21 mouse cellular contexts compared by ENCODE assay signal in genomic region chr15:92327111-92327510, GRCm38 (mm10).
A peak's percentile ranks its signal among the peaks of the same experiment; 100 is the strongest.
DNase-seq lines count a peak whose midpoint lies in the region; ATAC-seq lines count a peak whose summit lies in the region.
"Had no signal": no experiment of that assay in that cellular context is flagged by ENCODE, and none has a peak within 500 bp of the region (broad histone marks: within the 10 kb centered on the region; RNA-seq: fewer than 3 reads in every experiment).

No protein-coding gene starts in this region.

- no peaks in the 10 kb centered on the region for H3K36me3 ChIP-seq in heart, embryonic 10.5 days
- no peaks in the 10 kb centered on the region for H3K36me3 ChIP-seq in heart, embryonic 14.5 days (ENCODE audit: control insufficient read depth, insufficient read depth, low read length)
- no peaks in the 10 kb centered on the region for H3K36me3 ChIP-seq in splenic B cell, adult 2 months (ENCODE audit: control insufficient read depth, insufficient read depth, low read length, poor library complexity, severe bottlenecking)
- H3K36me3 ChIP-seq: embryonic facial prominence, embryonic 10.5 days; embryonic facial prominence, embryonic 12.5 days; forebrain, embryonic 15.5 days; G1E had no signal

- H3K27me3 ChIP-seq in heart, embryonic 10.5 days (ENCODE audit: insufficient read depth, poor library complexity, severe bottlenecking): no peaks in the 10 kb centered on the region
- no peaks in the 10 kb centered on the region for H3K27me3 ChIP-seq in heart, embryonic 14.5 days (ENCODE audit: control insufficient read depth, insufficient read depth, low read length)
- no peaks in the 10 kb centered on the region for H3K27me3 ChIP-seq in splenic B cell, adult 2 months (ENCODE audit: control insufficient read depth, insufficient read depth, low read length, poor library complexity, severe bottlenecking)
- H3K27me3 ChIP-seq: CH12.LX; embryonic facial prominence, embryonic 12.5 days; forebrain, embryonic 13.5 days; forebrain, embryonic 15.5 days; Patski had no signal

- intact Hi-C loops in heart, postnatal 25 days (cut with DNase I): no loop called here

- DNase-seq in heart, adult 11 months: peak; percentile 93
- no peak for DNase-seq in heart, embryonic 10.5 days (ENCODE audit: low spot score)
- no peak for DNase-seq in heart, postnatal 25 days (ENCODE audit: low spot score)
- peak; percentile 11 for DNase-seq in splenic B cell, adult 2 months (ENCODE audit: low read depth, low spot score)
- DNase-seq: adrenal gland, adult 8-10 months; adrenal gland, postnatal 14 days; adrenal gland, postnatal 36 days; B cell, adult 2 months; cerebellum, adult 11-12 months; cerebellum, adult 9-10 months; cerebellum, postnatal 25 days had no signal

- WGBS in heart, embryonic 10.5 days: 71% methylated on average over 7 of the region's 7 CpGs
- 61% methylated on average over 7 of the region's 7 CpGs for WGBS in heart, embryonic 14.5 days

- H3K4me3 ChIP-seq in heart, embryonic 10.5 days: no peak overlapping the region
- H3K4me3 ChIP-seq in heart, embryonic 14.5 days (ENCODE audit: control insufficient read depth in 1 of 2, insufficient read depth in 1 of 2, low read depth in 1 of 2, low read length in 2 of 2): no peak overlapping the region
- H3K4me3 ChIP-seq: embryonic facial prominence, embryonic 10.5 days; embryonic facial prominence, embryonic 12.5 days; forebrain, embryonic 13.5 days; forebrain, embryonic 15.5 days had no signal

- no peak overlapping the region for H3K27ac ChIP-seq in heart, embryonic 10.5 days
- H3K27ac ChIP-seq in heart, embryonic 14.5 days (replicated peaks in 1 of 2; ENCODE audit: control insufficient read depth in 1 of 2, insufficient read depth in 1 of 2, low read depth in 2 of 2, low read length in 2 of 2): no peak overlapping the region
- H3K27ac ChIP-seq: embryonic facial prominence, embryonic 10.5 days; embryonic facial prominence, embryonic 12.5 days; forebrain, embryonic 13.5 days; forebrain, embryonic 15.5 days had no signal

- H3K4me2 ChIP-seq in heart, embryonic 14.5 days (ENCODE audit: low read length): no peak overlapping the region
- H3K4me2 ChIP-seq: embryonic facial prominence, embryonic 12.5 days; forebrain, embryonic 13.5 days; forebrain, embryonic 15.5 days had no signal

- H3K9me3 ChIP-seq in heart, embryonic 10.5 days: no peaks in the 10 kb centered on the region
- H3K9me3 ChIP-seq in heart, embryonic 14.5 days (ENCODE audit: control insufficient read depth, low read length): no peaks in the 10 kb centered on the region
- H3K9me3 ChIP-seq: embryonic facial prominence, embryonic 10.5 days; embryonic facial prominence, embryonic 12.5 days; forebrain, embryonic 13.5 days; forebrain, embryonic 15.5 days had no signal

- H3K9ac ChIP-seq in heart, embryonic 14.5 days (ENCODE audit: low read length): no peak overlapping the region
- H3K9ac ChIP-seq: embryonic facial prominence, embryonic 12.5 days; forebrain, embryonic 13.5 days; forebrain, embryonic 15.5 days had no signal

- peak; percentile 26; the same call in 1 of the 2 replicates for ATAC-seq in heart, embryonic 14.5 days (ENCODE audit: insufficient number of reproducible peaks, insufficient read depth, low FRiP score, low read depth)
- ATAC-seq: activated CD4-positive, CD25-positive, alpha-beta regulatory T cell, adult 4 months; CD4-positive, CD25-positive, alpha-beta regulatory T cell, adult 4 months; forebrain, embryonic 13.5 days; forebrain, embryonic 15.5 days; Patski had no signal

- no peaks in the 10 kb centered on the region for H3K4me1 ChIP-seq in heart, embryonic 10.5 days
- no peaks in the 10 kb centered on the region for H3K4me1 ChIP-seq in heart, embryonic 14.5 days (ENCODE audit: control insufficient read depth in 2 of 2, insufficient read depth in 2 of 2, low read length in 2 of 2)
- H3K4me1 ChIP-seq: embryonic facial prominence, embryonic 10.5 days; embryonic facial prominence, embryonic 12.5 days; forebrain, embryonic 13.5 days; forebrain, embryonic 15.5 days had no signal

Comparison
In these comparisons a context has a peak if more than half of its experiments do, and no peak if none do; other contexts are left out.
1. DNase-seq: peak in heart, adult 11 months (single experiment) and splenic B cell, adult 2 months (single experiment); none in heart, embryonic 10.5 days (single experiment) and heart, postnatal 25 days (single experiment).